Mouse (Mus musculus): ENCODE results near the gene Gm4881. TPM values are rescaled to one million over a fixed set of nuclear protein-coding genes. Genes with fewer than 3 reads are reported as not detected.

Gene Gm4881
- polyA plus RNA-seq, 1 experiment from 2014 or later: not detected

GRCm38 (mm10) chr7:24918763-24919323, 25.5 kb downstream of the Gm4881 start:
- no peak overlapping the region for H3K27ac ChIP-seq (ENCODE audit: low read length)
- no peaks in the 10 kb centered on the region for H3K9me3 ChIP-seq (ENCODE audit: low read length)
- WGBS: 92% methylated on average over 20 of the region's 20 CpGs
- H3K4me3 ChIP-seq (ENCODE audit: low read depth, low read length): no peak overlapping the region
- peaks cover 49% of the 10 kb centered on the region for H3K36me3 ChIP-seq (ENCODE audit: insufficient read depth, low read length)
- DNase-seq (ENCODE audit: low spot score): no peak
- H3K4me1 ChIP-seq (ENCODE audit: insufficient read depth, low read depth, low read length): no peaks in the 10 kb centered on the region
- TF ChIP-seq CTCF (IDR thresholded peaks at IDR 0.05) (no peak), EP300 (IDR thresholded peaks at IDR 0.05) (no peak)
- H3K9ac ChIP-seq (replicated peaks; ENCODE audit: low read depth): no peak overlapping the region
- no peaks in the 10 kb centered on the region for H3K27me3 ChIP-seq (replicated peaks; ENCODE audit: insufficient read depth, low read length)
- ATAC-seq: no peak
- H3K4me2 ChIP-seq (replicated peaks; ENCODE audit: low read depth, low read length): no peak overlapping the region

- Histone ChIP-seq H3K4me1 (ENCODE audit: insufficient read depth, low read depth, low read length) (no peaks in the 10 kb centered on the region), H3K4me2 (replicated peaks; ENCODE audit: low read depth, low read length) (no peak overlapping the region), H3K27ac (ENCODE audit: low read length) (no peak overlapping the region), H3K36me3 (ENCODE audit: insufficient read depth, low read length) (peaks cover 41% of the 10 kb centered on the region), H3K9ac (replicated peaks; ENCODE audit: low read depth) (no peak overlapping the region), H3K27me3 (replicated peaks; ENCODE audit: insufficient read depth, low read length) (no peaks in the 10 kb centered on the region), H3K4me3 (ENCODE audit: low read depth, low read length) (no peak overlapping the region), H3K9me3 (ENCODE audit: low read length) (no peaks in the 10 kb centered on the region)
- no peak for ATAC-seq
- DNase-seq (ENCODE audit: low spot score): no peak
- TF ChIP-seq CTCF (IDR thresholded peaks at IDR 0.05) (no peak), EP300 (IDR thresholded peaks at IDR 0.05) (no peak)
- 91% methylated on average over 14 of the region's 14 CpGs for WGBS
Measured at GRCm38 (mm10) chr7:24912480-24912879, 31.8 kb downstream of the Gm4881 start.

- no peak overlapping the region; the same call in 1 of the 2 replicates for H3K4me3 ChIP-seq (ENCODE audit: low read depth, low read length)
- 28% methylated on average over 12 of the region's 13 CpGs for WGBS
Measured at GRCm38 (mm10) chr7:24907211-24907748, 37.0 kb downstream of the Gm4881 start.

DNA sequence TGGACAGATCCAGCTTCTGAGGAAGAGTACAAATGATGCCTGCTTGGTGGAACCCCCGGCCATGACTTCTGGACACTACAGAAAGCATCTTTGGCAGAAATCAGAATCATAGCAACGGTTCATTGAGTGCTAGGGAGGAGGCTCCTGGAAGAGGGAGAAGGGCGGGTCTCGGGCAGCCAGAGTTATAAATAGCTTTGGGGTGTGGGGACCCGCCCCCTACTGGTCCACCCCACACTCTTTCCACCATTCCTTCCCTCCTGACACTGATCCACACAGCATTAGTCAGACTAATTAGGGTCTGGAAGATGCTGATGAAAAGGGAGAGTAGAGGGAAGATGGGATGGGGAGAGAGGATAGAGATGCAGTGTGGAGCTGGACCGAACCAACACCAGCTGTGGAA, 37.7 kb downstream of the Gm4881 start:
- DNase-seq (ENCODE audit: low spot score) (peak; percentile 39), ATAC-seq (no peak)
- Histone ChIP-seq H3K4me3 (ENCODE audit: low read depth, low read length) (no peak overlapping the region), H3K9me3 (ENCODE audit: low read length) (no peaks in the 10 kb centered on the region), H3K36me3 (ENCODE audit: insufficient read depth, low read length) (peaks cover 17% of the 10 kb centered on the region; the same call in 1 of the 2 replicates), H3K27ac (ENCODE audit: low read length) (peak overlapping the region; percentile 64), H3K4me1 (ENCODE audit: insufficient read depth, low read depth, low read length) (peaks cover 17% of the 10 kb centered on the region; the same call in 1 of the 2 replicates), H3K4me2 (replicated peaks; ENCODE audit: low read depth, low read length) (0 out of 2 replicates have a peak overlapping the region, but pooled peaks have one; percentile 41), H3K27me3 (replicated peaks; ENCODE audit: insufficient read depth, low read length) (no peaks in the 10 kb centered on the region), H3K9ac (replicated peaks; ENCODE audit: low read depth) (no peak overlapping the region)
- 17% methylated on average over 6 of the region's 6 CpGs for WGBS
- no peak for TF ChIP-seq EP300 (IDR thresholded peaks at IDR 0.05)
- no peak for TF ChIP-seq CTCF (IDR thresholded peaks at IDR 0.05)

More at GRCm38 (mm10) chr7:24907211-24907748, 37.0 kb downstream of the Gm4881 start:
- H3K27me3 ChIP-seq (replicated peaks; ENCODE audit: insufficient read depth, low read length): no peaks in the 10 kb centered on the region
- peak overlapping the region; percentile 64 for H3K27ac ChIP-seq (ENCODE audit: low read length)
- no peak overlapping the region for H3K9ac ChIP-seq (replicated peaks; ENCODE audit: low read depth)
- TF ChIP-seq EP300 (IDR thresholded peaks at IDR 0.05) (no peak), CTCF (IDR thresholded peaks at IDR 0.05) (peak; percentile 56)
- H3K9me3 ChIP-seq (ENCODE audit: low read length): no peaks in the 10 kb centered on the region
- DNase-seq (ENCODE audit: low spot score) (peak; percentile 83), ATAC-seq (peak; percentile 32)
- peaks cover 20% of the 10 kb centered on the region for H3K36me3 ChIP-seq (ENCODE audit: insufficient read depth, low read length)
- H3K4me1 ChIP-seq (ENCODE audit: insufficient read depth, low read depth, low read length): peaks cover 15% of the 10 kb centered on the region; the same call in 1 of the 2 replicates
- peak overlapping the region; percentile 41 for H3K4me2 ChIP-seq (replicated peaks; ENCODE audit: low read depth, low read length)

DNA sequence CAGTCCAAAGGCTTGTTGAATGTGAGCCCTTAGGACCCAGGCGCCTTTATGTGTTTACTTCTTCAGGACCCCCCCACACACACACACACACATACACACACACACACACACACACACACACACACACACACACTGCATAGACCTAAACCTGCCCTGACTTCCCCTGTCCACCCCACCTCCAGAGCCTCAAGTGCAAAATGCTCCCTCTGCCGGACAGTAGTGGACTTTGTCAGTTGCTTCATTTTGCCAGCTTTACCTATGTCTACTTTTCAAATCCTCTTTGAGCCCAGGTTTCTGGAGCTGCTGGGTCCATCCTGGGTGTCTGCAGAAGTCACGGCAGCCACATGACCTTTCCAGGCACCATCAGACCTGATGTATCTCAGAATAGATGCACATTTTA, 39.4 kb downstream of the Gm4881 start:
- Histone ChIP-seq H3K4me2 (replicated peaks; ENCODE audit: low read depth, low read length) (peak overlapping the region; percentile 89), H3K27me3 (replicated peaks; ENCODE audit: insufficient read depth, low read length) (no peaks in the 10 kb centered on the region), H3K4me1 (ENCODE audit: insufficient read depth, low read depth, low read length) (peaks cover 17% of the 10 kb centered on the region; the same call in 1 of the 2 replicates), H3K27ac (ENCODE audit: low read length) (peak overlapping the region; percentile 81), H3K4me3 (ENCODE audit: low read depth, low read length) (peak overlapping the region; percentile 74; the same call in 1 of the 2 replicates), H3K9me3 (ENCODE audit: low read length) (no peaks in the 10 kb centered on the region), H3K9ac (replicated peaks; ENCODE audit: low read depth) (no peak overlapping the region; the same call in 1 of the 2 replicates), H3K36me3 (ENCODE audit: insufficient read depth, low read length) (peaks cover 14% of the 10 kb centered on the region; the same call in 1 of the 2 replicates)
- 9% methylated on average over 3 of the region's 3 CpGs for WGBS
- ATAC-seq (peak; percentile 15), DNase-seq (ENCODE audit: low spot score) (peak; percentile 92)
- TF ChIP-seq EP300 (IDR thresholded peaks at IDR 0.05) (no peak), CTCF (IDR thresholded peaks at IDR 0.05) (peak; percentile 86)

- H3K9me3 ChIP-seq (ENCODE audit: low read length): no peaks in the 10 kb centered on the region
- peak; percentile 99 for DNase-seq (ENCODE audit: low spot score)
Measured at GRCm38 (mm10) chr7:24904070-24904483, 40.2 kb downstream of the Gm4881 start.

More at GRCm38 (mm10) chr7:24904070-24904483, 40.2 kb downstream of the Gm4881 start:
- peak; percentile 95 for ATAC-seq
- H3K9ac ChIP-seq (replicated peaks; ENCODE audit: low read depth): peak overlapping the region; percentile 52
- H3K4me2 ChIP-seq (replicated peaks; ENCODE audit: low read depth, low read length): peak overlapping the region; percentile 89
- peak; percentile 88 for TF ChIP-seq CTCF (IDR thresholded peaks at IDR 0.05)
- TF ChIP-seq EP300 (IDR thresholded peaks at IDR 0.05): no peak; the same call in 1 of the 2 replicates
- H3K36me3 ChIP-seq (ENCODE audit: insufficient read depth, low read length): peaks cover 7% of the 10 kb centered on the region; the same call in 1 of the 2 replicates
- H3K4me3 ChIP-seq (ENCODE audit: low read depth, low read length): peak overlapping the region; percentile 74
- no peaks in the 10 kb centered on the region for H3K27me3 ChIP-seq (replicated peaks; ENCODE audit: insufficient read depth, low read length)
- 0% methylated on average over 30 of the region's 30 CpGs for WGBS
- peaks cover 17% of the 10 kb centered on the region; the same call in 1 of the 2 replicates for H3K4me1 ChIP-seq (ENCODE audit: insufficient read depth, low read depth, low read length)
- H3K27ac ChIP-seq (ENCODE audit: low read length): peak overlapping the region; percentile 95
